Mouse (Mus musculus): ENCODE results near the gene Supt20.

The Supt20 gene

DNA sequence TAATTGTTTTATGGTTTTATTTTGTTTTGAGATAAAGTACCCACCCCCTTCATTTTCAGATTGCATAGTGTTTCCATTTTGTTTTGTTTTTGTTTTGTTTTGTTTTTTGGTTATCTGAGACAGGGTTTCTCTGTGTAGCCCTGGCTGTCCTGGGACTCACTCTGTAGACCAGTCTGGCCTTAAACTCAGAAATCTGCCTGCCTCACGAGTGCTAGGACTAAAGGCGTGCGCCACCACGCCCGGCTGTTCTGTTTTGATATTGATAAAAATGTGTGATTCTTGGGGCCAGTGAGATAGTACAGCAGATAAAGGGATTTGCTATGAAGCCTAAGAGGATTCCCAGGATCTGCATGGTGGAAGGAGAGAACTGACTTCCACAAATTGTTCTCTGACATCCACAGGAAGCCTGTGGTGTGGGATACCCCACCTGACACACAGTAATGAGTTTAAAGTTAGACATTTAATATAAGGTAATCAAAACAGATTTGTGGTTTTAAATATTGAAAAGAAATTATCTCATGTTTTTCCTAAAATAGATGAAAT is 7.2 kb downstream of the Supt20 start:
- no peak for DNase-seq (ENCODE audit: low read depth, low spot score)

GRCm38 (mm10) chr3:54704106-54704505 is 11.5 kb downstream of the Supt20 start:
- peak; percentile 65 for DNase-seq (ENCODE audit: low read depth, low spot score)

GRCm38 (mm10) chr3:54708972-54709371 is 16.4 kb downstream of the Supt20 start:
- DNase-seq (ENCODE audit: low read depth, low spot score), result no peak

GRCm38 (mm10) chr3:54714253-54714652 is 21.6 kb downstream of the Supt20 start, which contains the start of gene Gm21958:
Gm21958 (minus strand) TSS chr3:54714353.
- no peak for DNase-seq (ENCODE audit: low read depth, low spot score)

DNA sequence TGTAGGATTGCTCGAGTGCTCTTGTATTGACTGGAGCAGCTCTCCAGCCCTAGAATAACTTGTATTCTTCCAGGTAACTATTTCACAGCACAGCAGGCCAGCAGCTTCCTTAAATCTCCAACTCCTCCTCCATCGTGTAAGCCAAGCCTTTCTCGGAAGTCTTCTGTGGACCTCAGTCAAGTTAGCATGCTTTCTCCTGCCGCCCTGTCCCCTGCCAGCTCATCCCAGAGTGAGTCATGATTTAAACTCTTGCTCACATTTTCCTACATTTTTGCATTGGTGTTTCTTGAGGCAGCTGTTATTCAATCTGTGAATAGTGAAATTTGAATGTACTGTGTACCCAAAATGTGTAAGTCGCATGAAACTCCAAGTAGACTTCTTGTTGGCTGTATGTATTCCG is 22.9 kb downstream of the Supt20 start:
- DNase-seq (ENCODE audit: low read depth, low spot score), result no peak

- no peak for DNase-seq (ENCODE audit: low read depth, low spot score)
Observed at GRCm38 (mm10) chr3:54717348-54717747, 24.7 kb downstream of the Supt20 start.

GRCm38 (mm10) chr3:54718947-54719346 is 26.3 kb downstream of the Supt20 start:
- DNase-seq (ENCODE audit: low read depth, low spot score), result no peak

DNA sequence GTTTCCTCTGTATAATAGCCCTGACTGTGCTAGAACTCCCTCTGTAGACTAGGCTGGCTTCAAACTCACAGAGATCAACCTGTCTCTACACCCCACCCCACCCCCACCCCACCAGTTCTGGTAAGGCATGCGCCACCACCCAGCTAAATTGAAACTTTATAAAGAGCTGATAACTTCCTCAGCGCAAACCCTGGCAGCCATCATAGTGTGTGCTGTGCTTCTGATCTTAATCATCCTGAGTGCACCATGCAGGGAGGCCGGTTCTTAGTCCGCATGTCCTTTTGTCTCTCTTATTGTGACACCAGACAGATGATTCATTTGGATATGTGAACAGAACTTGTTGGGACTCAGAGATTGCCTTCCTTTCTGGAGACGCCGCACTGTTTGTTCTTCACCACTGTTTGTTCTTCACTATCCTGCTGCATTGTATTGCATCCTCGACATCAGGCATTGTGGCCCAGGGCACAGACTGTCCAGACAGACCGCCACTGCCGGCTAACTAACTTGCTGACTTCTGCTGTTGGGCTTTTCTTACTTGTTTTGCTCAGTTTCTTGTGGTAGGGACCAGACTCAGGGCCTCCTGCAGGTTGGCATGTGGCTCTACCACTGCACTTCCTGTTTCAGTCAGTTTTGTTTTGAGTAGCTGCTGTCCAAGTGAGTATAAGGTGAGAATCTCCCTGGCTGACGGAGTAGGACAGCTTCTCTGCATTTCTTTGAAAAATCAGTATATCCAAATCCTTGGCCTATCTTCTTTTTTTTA is 31.3 kb downstream of the Supt20 start:
- DNase-seq (ENCODE audit: low read depth, low spot score), result peak; percentile 45

GRCm38 (mm10) chr3:54725344-54725743 is 32.7 kb downstream of the Supt20 start:
- DNase-seq (ENCODE audit: low read depth, low spot score), result no peak

GRCm38 (mm10) chr3:54727588-54727987 is 35.0 kb downstream of the Supt20 start:
- DNase-seq (ENCODE audit: low read depth, low spot score), result no peak

- DNase-seq (ENCODE audit: low read depth, low spot score), result no peak
Observed at GRCm38 (mm10) chr3:54728100-54728499, 35.5 kb downstream of the Supt20 start.

- DNase-seq (ENCODE audit: low read depth, low spot score), result no peak
Observed at GRCm38 (mm10) chr3:54731626-54732150, 39.1 kb downstream of the Supt20 start.

DNA sequence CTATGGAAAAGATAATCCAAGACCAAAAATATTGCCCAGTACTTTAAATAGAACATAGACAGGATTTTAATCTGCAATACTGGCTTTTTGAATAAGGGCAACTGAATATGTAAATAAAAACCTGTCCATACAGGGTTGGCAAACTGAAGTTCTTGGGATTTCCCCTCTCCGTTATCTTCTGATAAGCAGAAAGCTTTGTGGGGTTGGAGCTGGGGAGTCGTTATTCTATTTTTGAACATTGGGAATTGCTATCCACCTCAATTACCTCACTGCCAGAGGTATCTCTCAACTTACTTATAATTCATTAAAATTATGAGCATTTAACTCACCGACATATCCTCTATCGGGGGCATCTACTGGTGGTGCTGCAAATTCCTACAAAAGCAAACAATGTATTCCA is 39.8 kb downstream of the Supt20 start:
- DNase-seq (ENCODE audit: low read depth, low spot score), result no peak

- peak; percentile 96 for DNase-seq (ENCODE audit: low read depth, low spot score)
Observed at GRCm38 (mm10) chr3:54734411-54735246, 42.0 kb downstream of the Supt20 start.

- DNase-seq (ENCODE audit: low read depth, low spot score), result peak; percentile 86
Observed at GRCm38 (mm10) chr3:54735247-54736046, 42.8 kb downstream of the Supt20 start, which contains the start of the genes Exosc8 and Alg5. Exosc8 (minus strand) TSS chr3:54735393. Alg5 (plus strand) TSS chr3:54735539.

DNA sequence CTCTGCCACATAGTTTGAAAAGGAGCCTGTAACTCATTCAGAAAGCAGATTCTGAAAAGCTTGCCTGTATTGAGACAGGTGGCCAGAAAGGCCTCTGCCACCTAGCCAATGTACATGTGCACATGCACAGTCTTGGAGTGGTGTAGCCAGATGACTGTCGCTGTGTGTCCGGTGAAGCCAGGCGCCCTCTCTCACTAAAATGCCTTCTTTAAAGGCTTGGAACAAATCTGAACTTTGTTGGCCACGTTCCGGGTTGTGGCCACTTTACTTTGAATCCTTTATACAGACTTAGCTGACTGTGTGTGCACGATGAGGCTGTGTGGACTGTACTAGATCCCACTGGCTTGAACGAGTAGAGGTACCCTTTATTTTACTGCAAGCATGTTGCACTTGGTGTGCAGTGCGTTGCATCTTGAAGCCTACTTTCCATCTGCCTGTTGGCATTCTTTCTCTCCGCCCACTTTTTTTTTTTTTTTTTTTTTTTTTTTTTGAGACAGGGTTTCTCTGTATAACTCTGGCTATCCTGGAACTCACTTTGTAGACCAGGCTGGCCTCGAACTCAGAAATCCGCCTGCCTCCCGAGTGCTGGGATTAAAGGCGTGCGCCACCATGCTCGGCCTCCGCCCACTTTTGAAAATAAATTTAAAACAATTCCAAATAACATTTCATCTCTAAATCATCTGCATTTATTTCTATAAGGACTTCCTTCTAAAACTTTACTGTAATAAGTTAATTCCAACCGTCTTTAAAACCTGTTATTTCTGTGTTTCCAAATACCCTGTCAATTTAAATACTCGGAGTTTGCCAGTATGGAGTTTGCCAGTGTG is 43.7 kb downstream of the Supt20 start:
- DNase-seq (ENCODE audit: low read depth, low spot score), result peak; percentile 24

GRCm38 (mm10) chr3:54737317-54737716 is 44.7 kb downstream of the Supt20 start:
- DNase-seq (ENCODE audit: low read depth, low spot score), result no peak

DNA sequence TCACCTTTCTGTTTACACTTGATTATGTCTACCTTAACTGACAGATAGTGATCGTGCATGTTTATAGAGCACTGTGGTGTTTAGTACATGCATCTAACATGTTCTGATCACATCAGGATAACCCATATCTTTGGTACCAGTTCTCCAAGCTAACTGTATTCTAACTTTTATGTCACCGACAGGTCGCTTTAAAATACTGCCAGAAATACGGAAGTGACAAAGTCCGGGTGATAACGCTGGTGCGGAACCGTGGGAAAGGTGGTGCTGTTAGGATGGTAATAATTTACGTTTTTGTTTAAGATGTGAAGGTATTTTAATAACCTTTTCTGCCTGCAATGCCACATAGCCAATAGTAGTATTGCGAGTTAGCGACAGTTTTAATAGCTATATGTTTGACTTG is 49.4 kb downstream of the Supt20 start:
- no peak for DNase-seq (ENCODE audit: low read depth, low spot score)

- peak; percentile 84 for DNase-seq (ENCODE audit: low read depth, low spot score)
Observed at GRCm38 (mm10) chr3:54745799-54746198, 53.2 kb downstream of the Supt20 start.

DNA sequence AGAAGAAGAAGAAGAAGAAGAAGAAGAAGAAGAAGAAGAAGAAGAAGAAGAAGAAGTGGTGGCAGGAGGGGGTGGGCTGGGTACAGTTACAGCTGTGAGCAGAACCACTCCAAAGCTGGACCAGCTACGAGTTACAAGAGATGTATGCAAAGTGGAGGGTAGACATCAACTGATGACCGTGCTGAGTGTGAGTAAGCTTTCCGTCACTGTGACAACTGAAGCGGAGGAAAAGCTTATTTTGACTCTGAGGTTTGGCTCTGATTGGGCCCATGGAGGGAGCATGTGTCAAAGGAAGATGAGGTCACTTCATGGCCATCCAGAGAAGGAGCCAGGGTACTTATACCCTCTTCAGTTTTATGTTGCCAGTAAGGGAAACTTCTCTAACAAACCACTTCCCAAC is 60.8 kb downstream of the Supt20 start:
- DNase-seq (ENCODE audit: low read depth, low spot score), result no peak

All from ZHBTc4 (cell line).